Mouse (Mus musculus): ENCODE measurements around the gene Sema3b. TPM values are rescaled to one million over a fixed set of nuclear protein-coding genes. Genes with fewer than 3 reads are reported as not detected.

Gene Sema3b
- 0.13 and 0.37 TPM in 2 replicates for total RNA-seq (2014; rRNA removed)
- 0.68 and 0.83 TPM in 2 replicates for polyA plus RNA-seq (2012; rRNA removed)

DNA sequence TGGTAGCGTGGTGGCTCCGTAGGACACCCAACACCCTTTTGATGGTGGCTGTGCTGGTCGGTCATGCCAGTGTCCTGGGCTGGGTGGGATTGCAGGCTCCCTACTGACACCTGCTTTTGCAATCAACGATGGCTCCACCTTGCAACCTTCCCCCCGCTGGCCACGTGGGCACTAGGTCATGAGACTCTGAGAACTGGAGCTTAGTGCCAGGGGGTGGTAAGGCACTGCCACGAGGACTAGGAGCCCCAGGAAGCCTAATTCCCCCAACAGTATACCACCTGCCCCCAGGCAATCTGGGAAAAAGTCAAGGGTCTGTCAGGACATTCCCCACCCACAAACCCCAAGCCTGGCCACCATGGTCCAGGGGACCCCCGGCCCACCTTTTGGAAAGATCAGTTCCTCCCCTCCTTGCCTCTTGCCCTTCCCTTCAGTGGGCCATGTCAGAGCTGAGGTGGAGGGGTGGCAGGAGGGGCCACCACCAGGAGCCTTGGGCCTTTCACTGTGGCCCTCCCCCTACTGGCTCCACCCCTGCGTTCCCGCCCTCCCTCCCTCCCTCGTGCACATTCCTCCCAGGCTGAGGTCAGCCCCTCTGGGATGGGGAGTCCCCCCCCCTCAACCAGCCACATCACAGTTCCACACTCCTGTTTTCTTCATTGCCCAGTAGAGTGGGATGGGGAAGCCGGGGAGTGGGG is at the start of gene Sema3b:
TSS of gene Sema3b (minus strand) at position 489 of the 692 bp plus-strand sequence.
- H3K4me1 ChIP-seq (ENCODE audit: control insufficient read depth, insufficient read depth, low read length), result peaks cover 2% of the 10 kb centered on the region; the same call in 1 of the 2 replicates
- no peaks in the 10 kb centered on the region for H3K36me3 ChIP-seq (ENCODE audit: control insufficient read depth, insufficient read depth, low read length)
- H3K9ac ChIP-seq (ENCODE audit: low read depth, low read length), result no peak within 1 kb of the TSS
- H3K27ac ChIP-seq (replicated peaks; ENCODE audit: insufficient read depth, low read depth, low read length), result peak within 1 kb of the TSS; percentile 25; the same call in 1 of the 2 replicates
- peak; percentile 59 for DNase-seq (ENCODE audit: extremely low read depth, low read depth, low spot score)
- 46% methylated on average over 12 of the region's 12 CpGs for WGBS
- no peaks in the 10 kb centered on the region for H3K27me3 ChIP-seq (ENCODE audit: control insufficient read depth, insufficient read depth, low read length)
- H3K4me3 ChIP-seq (ENCODE audit: insufficient read depth, low read depth, low read length), result no peak within 1 kb of the TSS
- no peaks in the 10 kb centered on the region for H3K79me2 ChIP-seq (ENCODE audit: control insufficient read depth, insufficient read depth, low read length)
- TF ChIP-seq POLR2A (IDR thresholded peaks at IDR 0.05; ENCODE audit: extremely low read depth, insufficient read depth, low read length), result 0 out of 2 replicates have a peak, but pooled peaks have one; percentile 3
- TF ChIP-seq CTCF (IDR thresholded peaks at IDR 0.05; ENCODE audit: low read depth, low read length), result no peak

DNA sequence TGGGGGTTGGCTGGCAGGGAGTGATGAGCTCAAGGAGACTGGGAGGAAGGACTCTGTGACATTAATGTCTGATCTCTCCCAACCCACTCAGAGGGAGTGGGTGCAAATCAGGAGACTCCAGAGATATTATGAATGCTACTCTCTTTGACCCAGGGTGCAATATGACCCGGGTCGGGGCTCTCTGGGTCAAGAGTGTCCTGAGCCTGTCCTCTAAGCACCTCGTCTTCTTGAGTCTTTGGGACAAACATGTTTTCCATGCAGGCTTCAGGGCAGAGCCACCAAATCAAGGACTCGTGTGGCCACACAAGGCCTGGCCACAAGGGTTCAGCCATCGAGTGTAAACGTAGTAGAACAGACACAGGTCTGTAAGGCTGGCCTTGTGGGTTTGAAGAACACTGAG is 49.1 kb upstream of the Sema3b start:
- Histone ChIP-seq H3K36me3 (ENCODE audit: control insufficient read depth, insufficient read depth, low read length) (peaks cover 45% of the 10 kb centered on the region), H3K27ac (replicated peaks; ENCODE audit: insufficient read depth, low read depth, low read length) (peak overlapping the region; percentile 16), H3K79me2 (ENCODE audit: control insufficient read depth, insufficient read depth, low read length) (peaks cover 4% of the 10 kb centered on the region; the same call in 1 of the 2 replicates), H3K4me3 (ENCODE audit: insufficient read depth, low read depth, low read length) (no peak overlapping the region), H3K9ac (ENCODE audit: low read depth, low read length) (0 out of 2 replicates have a peak overlapping the region, but pooled peaks have one; percentile 35), H3K27me3 (ENCODE audit: control insufficient read depth, insufficient read depth, low read length) (no peaks in the 10 kb centered on the region), H3K4me1 (ENCODE audit: control insufficient read depth, insufficient read depth, low read length) (peaks cover 55% of the 10 kb centered on the region)
- 51% methylated on average over 6 of the region's 6 CpGs for WGBS
- peak; percentile 24 for DNase-seq (ENCODE audit: extremely low read depth, low read depth, low spot score)
- TF ChIP-seq CTCF (IDR thresholded peaks at IDR 0.05; ENCODE audit: low read depth, low read length), result no peak
- no peak for TF ChIP-seq POLR2A (IDR thresholded peaks at IDR 0.05; ENCODE audit: extremely low read depth, insufficient read depth, low read length)

DNA sequence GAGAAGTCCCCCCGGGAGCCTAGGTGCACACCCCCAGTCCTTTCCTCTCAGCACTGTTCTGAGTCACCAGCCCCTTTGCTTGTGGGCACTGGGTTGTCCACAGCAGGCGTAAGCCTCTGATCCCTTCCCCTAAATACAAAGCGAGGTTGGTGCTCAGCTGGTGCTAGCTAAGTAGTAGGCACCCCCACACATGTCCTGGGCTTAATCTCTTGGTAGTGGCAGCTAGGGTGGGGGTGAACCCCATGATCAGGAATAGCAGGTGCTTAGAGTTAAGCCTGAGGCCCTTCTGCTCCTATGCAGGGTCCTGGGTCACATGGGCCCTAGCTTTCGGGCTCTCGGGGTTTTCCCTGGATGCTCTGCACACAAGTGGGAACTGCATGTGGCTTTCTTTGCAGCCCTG is 48.1 kb upstream of the Sema3b start:
- DNase-seq (ENCODE audit: extremely low read depth, low read depth, low spot score), result peak; percentile 8
- Histone ChIP-seq H3K9ac (ENCODE audit: low read depth, low read length) (no peak overlapping the region), H3K27me3 (ENCODE audit: control insufficient read depth, insufficient read depth, low read length) (no peaks in the 10 kb centered on the region), H3K36me3 (ENCODE audit: control insufficient read depth, insufficient read depth, low read length) (peaks cover 48% of the 10 kb centered on the region), H3K27ac (replicated peaks; ENCODE audit: insufficient read depth, low read depth, low read length) (peak overlapping the region; percentile 32), H3K79me2 (ENCODE audit: control insufficient read depth, insufficient read depth, low read length) (no peaks in the 10 kb centered on the region), H3K4me1 (ENCODE audit: control insufficient read depth, insufficient read depth, low read length) (peaks cover 46% of the 10 kb centered on the region), H3K4me3 (ENCODE audit: insufficient read depth, low read depth, low read length) (no peak overlapping the region)
- TF ChIP-seq CTCF (IDR thresholded peaks at IDR 0.05; ENCODE audit: low read depth, low read length) (no peak), POLR2A (IDR thresholded peaks at IDR 0.05; ENCODE audit: extremely low read depth, insufficient read depth, low read length) (no peak)
- WGBS, result 84% methylated on average over 5 of the region's 5 CpGs

DNA sequence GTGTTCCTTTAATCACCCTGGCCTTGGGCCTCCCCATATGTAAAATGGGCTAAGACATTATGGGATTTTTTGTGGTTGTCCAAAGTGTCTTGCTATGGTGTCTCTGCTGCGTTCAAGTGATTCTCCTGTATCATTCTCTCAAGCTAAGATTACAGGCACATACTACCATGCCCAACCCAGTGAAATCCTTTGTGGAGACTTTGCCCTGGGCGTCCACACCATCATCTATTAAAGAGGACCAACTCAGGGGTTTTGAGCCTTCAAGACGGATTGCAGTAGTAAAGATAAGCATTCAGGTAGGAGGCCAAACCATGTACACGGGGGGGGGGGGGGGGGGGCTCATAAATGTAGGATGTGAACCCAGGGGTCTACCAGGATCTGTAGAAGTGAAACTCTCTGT is 45.6 kb upstream of the Sema3b start:
- no peak overlapping the region for H3K4me3 ChIP-seq (ENCODE audit: insufficient read depth, low read depth, low read length)
- no peaks in the 10 kb centered on the region for H3K27me3 ChIP-seq (ENCODE audit: control insufficient read depth, insufficient read depth, low read length)
- H3K9ac ChIP-seq (ENCODE audit: low read depth, low read length), result no peak overlapping the region
- peaks cover 52% of the 10 kb centered on the region for H3K36me3 ChIP-seq (ENCODE audit: control insufficient read depth, insufficient read depth, low read length)
- H3K79me2 ChIP-seq (ENCODE audit: control insufficient read depth, insufficient read depth, low read length), result no peaks in the 10 kb centered on the region
- peak; percentile 17 for DNase-seq (ENCODE audit: extremely low read depth, low read depth, low spot score)
- H3K4me1 ChIP-seq (ENCODE audit: control insufficient read depth, insufficient read depth, low read length), result peaks cover 31% of the 10 kb centered on the region; the same call in 1 of the 2 replicates
- H3K27ac ChIP-seq (replicated peaks; ENCODE audit: insufficient read depth, low read depth, low read length), result peak overlapping the region; percentile 78
- TF ChIP-seq CTCF (IDR thresholded peaks at IDR 0.05; ENCODE audit: low read depth, low read length) (no peak), POLR2A (IDR thresholded peaks at IDR 0.05; ENCODE audit: extremely low read depth, insufficient read depth, low read length) (no peak)
- WGBS, result 68% methylated on average over 4 of the region's 4 CpGs

DNA sequence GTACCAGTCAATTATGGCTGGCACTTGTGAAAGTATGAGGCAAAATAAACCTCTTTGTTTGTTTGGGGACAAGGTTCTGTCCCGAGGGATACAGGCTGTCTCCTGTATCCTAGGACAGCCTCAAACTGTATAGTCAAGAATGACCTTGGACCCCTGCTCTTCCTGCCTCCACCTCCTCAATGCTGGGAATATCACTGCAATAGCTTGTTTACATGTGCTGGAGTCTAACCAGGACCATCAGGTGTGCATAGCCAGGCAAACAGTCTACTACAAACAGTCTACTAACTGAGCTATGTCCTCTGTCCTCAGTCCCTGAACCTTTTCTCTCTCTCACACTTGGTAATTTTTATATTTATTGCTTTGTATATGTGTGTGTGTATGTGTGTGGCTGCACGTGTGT is 44.4 kb upstream of the Sema3b start:
- H3K27me3 ChIP-seq (ENCODE audit: control insufficient read depth, insufficient read depth, low read length), result no peaks in the 10 kb centered on the region
- H3K4me1 ChIP-seq (ENCODE audit: control insufficient read depth, insufficient read depth, low read length), result peaks cover 25% of the 10 kb centered on the region; the same call in 1 of the 2 replicates
- WGBS, result 17% methylated on average over 2 of the region's 2 CpGs
- TF ChIP-seq POLR2A (IDR thresholded peaks at IDR 0.05; ENCODE audit: extremely low read depth, insufficient read depth, low read length) (no peak), CTCF (IDR thresholded peaks at IDR 0.05; ENCODE audit: low read depth, low read length) (no peak)
- no peak overlapping the region for H3K4me3 ChIP-seq (ENCODE audit: insufficient read depth, low read depth, low read length)
- H3K79me2 ChIP-seq (ENCODE audit: control insufficient read depth, insufficient read depth, low read length), result no peaks in the 10 kb centered on the region
- no peak overlapping the region; the same call in 1 of the 2 replicates for H3K9ac ChIP-seq (ENCODE audit: low read depth, low read length)
- H3K27ac ChIP-seq (replicated peaks; ENCODE audit: insufficient read depth, low read depth, low read length), result peak overlapping the region; percentile 78
- DNase-seq (ENCODE audit: extremely low read depth, low read depth, low spot score), result peak; percentile 84
- peaks cover 52% of the 10 kb centered on the region for H3K36me3 ChIP-seq (ENCODE audit: control insufficient read depth, insufficient read depth, low read length)

All from liver, adult 2 months (tissue).